Mouse (Mus musculus) MEL (cell line): Measurements from ENCODE around the gene Zar1.
"Not testable (repeated sequence)": the region's sequence is repeated elsewhere in the genome, so short reads cannot be mapped to it uniquely, and the experiment has no call there.

Experiments
- BHLHE40 ChIP-seq: IDR thresholded peaks from 2 replicates; pipeline ENCODE4 v1.6.1; 2012; ENCODE audit warnings: low read depth, mild to moderate bottlenecking, inconsistent platforms, low read length, improper control_type of control experiment, borderline replicate concordance
- CTCF ChIP-seq, 3 experiments: IDR thresholded peaks in 2 of 3; conservative IDR thresholded peaks in 1 of 3; 2 replicates each; pipeline ENCODE4 v1.5.1; 2011 to 2012; ENCODE audit warnings: low read length in 3 of 3, low read depth in 2 of 3, mild to moderate bottlenecking in 2 of 3, improper control_type of control experiment in 1 of 3, inconsistent platforms in 1 of 3, mixed read lengths in 1 of 3, moderate library complexity in 1 of 3; ENCODE audit not compliant: control insufficient read depth in 1 of 3, insufficient read depth in 1 of 3, poor library complexity in 1 of 3, severe bottlenecking in 1 of 3
- POLR2A ChIP-seq, 2 experiments: IDR thresholded peaks; 2 replicates each; pipeline ENCODE4 v1.6.1; 2011 to 2012; ENCODE audit warnings: low read length in 2 of 2, mild to moderate bottlenecking in 2 of 2, control low read depth in 1 of 2, improper control_type of control experiment in 1 of 2, low read depth in 1 of 2, moderate library complexity in 1 of 2; ENCODE audit not compliant: control insufficient read depth in 1 of 2, insufficient read depth in 1 of 2, poor library complexity in 1 of 2
- USF2 ChIP-seq, 2 experiments: IDR thresholded peaks; 2 replicates each; pipeline ENCODE4 v1.6.1; 2011 to 2012; ENCODE audit warnings: improper control_type of control experiment in 2 of 2, low read length in 2 of 2, borderline replicate concordance in 1 of 2, inconsistent platforms in 1 of 2, low read depth in 1 of 2, mild to moderate bottlenecking in 1 of 2; ENCODE audit not compliant: insufficient read depth in 1 of 2

- not testable (repeated sequence) for TF ChIP-seq CTCF (IDR thresholded peaks at IDR 0.05 in 2 of 3, conservative IDR thresholded peaks at IDR 0.05 in 1 of 3; ENCODE audit: control insufficient read depth in 1 of 3, insufficient read depth in 1 of 3, low read depth in 2 of 3, low read length in 3 of 3, poor library complexity in 1 of 3, severe bottlenecking in 1 of 3); USF2 (IDR thresholded peaks at IDR 0.05; ENCODE audit: borderline replicate concordance in 1 of 2, insufficient read depth in 1 of 2, low read depth in 1 of 2, low read length in 2 of 2); POLR2A (IDR thresholded peaks at IDR 0.05; ENCODE audit: control insufficient read depth in 1 of 2, insufficient read depth in 1 of 2, low read depth in 1 of 2, low read length in 2 of 2, poor library complexity in 1 of 2); BHLHE40
These were observed 17.9 kb downstream of the Zar1 start for GRCm38 (mm10) chr5:72563183-72563582.
